Mouse (Mus musculus): ENCODE measurements at regions not wholly inside any gene's neighbourhood (a gene's known extent, or its start where the extent isn't known, plus 50 kb on each side); places are given as distances from the start of the nearest gene placed in this dataset.

DNA sequence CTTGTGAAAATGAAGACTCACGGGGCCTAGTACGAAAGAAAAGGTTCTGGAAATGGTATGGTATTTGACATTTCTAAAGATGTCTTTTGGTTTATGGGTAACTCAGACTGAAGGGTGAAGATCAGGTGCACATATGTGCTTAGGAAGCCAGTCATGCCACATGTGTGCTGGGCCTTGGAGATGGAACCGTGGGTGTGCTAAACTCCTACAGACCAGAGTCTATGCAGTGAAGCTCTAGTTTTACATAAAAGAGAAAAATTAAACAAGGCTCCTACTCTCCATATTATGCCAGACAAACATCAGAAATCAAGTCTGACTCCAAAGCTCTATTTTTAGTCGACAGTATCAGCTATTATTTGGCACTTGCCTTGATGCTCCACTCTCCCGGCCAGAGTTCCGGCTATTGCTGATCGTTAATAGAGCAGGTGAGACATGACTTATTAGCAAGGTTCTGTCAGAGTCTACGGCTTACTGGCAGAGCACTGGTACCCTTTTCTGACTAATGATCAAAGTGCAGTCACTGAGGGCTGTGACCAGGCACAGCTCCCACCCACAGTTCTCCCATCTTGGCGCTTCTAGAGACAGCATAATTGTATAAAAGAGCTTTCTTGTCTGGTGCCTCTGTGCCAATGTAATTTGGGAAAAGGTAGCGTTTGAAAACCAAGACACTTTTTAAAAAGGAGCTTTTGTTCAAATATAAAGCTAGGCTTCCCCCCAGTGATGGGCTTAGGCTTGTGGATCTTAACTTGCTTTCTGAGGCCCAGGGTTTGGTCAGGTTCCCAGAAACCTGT is 119.2 kb upstream of the Ccdc122 start:
- TF ChIP-seq MYOD1 (IDR thresholded peaks at IDR 0.05; ENCODE audit: control insufficient read depth, insufficient read length, low read depth): no peak
- no peak for TF ChIP-seq MYOG (IDR thresholded peaks at IDR 0.05; ENCODE audit: control insufficient read depth, extremely low read depth, insufficient read length)
- no peak for TF ChIP-seq CTCF (IDR thresholded peaks at IDR 0.05; ENCODE audit: control insufficient read depth, insufficient read depth, insufficient read length)
- no peak for TF ChIP-seq USF1 (IDR thresholded peaks at IDR 0.05; ENCODE audit: low read depth)
- TF ChIP-seq CEBPB (IDR thresholded peaks at IDR 0.05; ENCODE audit: low read depth): no peak
- no peak for TF ChIP-seq MAX (IDR thresholded peaks at IDR 0.05)
- TF ChIP-seq FOSL1 (IDR thresholded peaks at IDR 0.05; ENCODE audit: insufficient read depth, low read length, poor library complexity, severe bottlenecking): no peak
- no peaks in the 10 kb centered on the region for H3K79me3 ChIP-seq (ENCODE audit: low read depth)
- no peak overlapping the region for H3ac ChIP-seq (ENCODE audit: control insufficient read depth, insufficient read length, low read depth)
- H3K36me3 ChIP-seq (ENCODE audit: control insufficient read depth, insufficient read depth): no peaks in the 10 kb centered on the region
- no peak overlapping the region for H3K4me3 ChIP-seq (ENCODE audit: insufficient read depth, poor library complexity, severe bottlenecking)
- H3K79me2 ChIP-seq (ENCODE audit: control insufficient read depth, insufficient read depth): no peaks in the 10 kb centered on the region
- no peaks in the 10 kb centered on the region for H3K27me3 ChIP-seq (ENCODE audit: control insufficient read depth, insufficient read depth, insufficient read length)

DNA sequence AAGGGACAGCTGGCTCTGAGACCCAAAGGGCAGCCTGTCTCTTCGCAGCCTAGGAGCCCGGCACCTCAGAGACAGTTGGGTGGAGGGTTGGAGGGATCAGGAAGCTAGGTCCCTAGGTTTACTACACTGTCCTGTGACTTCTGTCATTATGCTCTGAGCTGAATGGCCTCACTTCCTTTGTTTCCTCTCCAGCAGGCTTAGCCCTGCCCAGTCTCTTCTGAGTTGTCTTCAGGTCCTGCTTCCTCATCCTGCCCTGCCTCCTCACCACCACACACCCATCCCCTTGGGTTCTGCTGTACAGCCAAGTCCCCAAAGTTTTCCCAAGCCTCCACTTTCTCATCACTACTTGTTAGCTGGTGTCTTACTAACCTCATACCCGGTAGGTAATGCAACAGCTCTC is 122.7 kb upstream of the Ccdc122 start:
- TF ChIP-seq USF1 (IDR thresholded peaks at IDR 0.05; ENCODE audit: low read depth) (no peak), MYOD1 (IDR thresholded peaks at IDR 0.05; ENCODE audit: control insufficient read depth, insufficient read length, low read depth) (no peak), MYOG (IDR thresholded peaks at IDR 0.05; ENCODE audit: control insufficient read depth, extremely low read depth, insufficient read length) (no peak), FOSL1 (IDR thresholded peaks at IDR 0.05; ENCODE audit: insufficient read depth, low read length, poor library complexity, severe bottlenecking) (no peak), CTCF (IDR thresholded peaks at IDR 0.05; ENCODE audit: control insufficient read depth, insufficient read depth, insufficient read length) (no peak), CEBPB (IDR thresholded peaks at IDR 0.05; ENCODE audit: low read depth) (no peak), MAX (IDR thresholded peaks at IDR 0.05) (no peak)
- no peak overlapping the region for H3K4me3 ChIP-seq (ENCODE audit: insufficient read depth, poor library complexity, severe bottlenecking)
- H3K36me3 ChIP-seq (ENCODE audit: control insufficient read depth, insufficient read depth): no peaks in the 10 kb centered on the region
- H3K79me3 ChIP-seq (ENCODE audit: low read depth): no peaks in the 10 kb centered on the region
- no peaks in the 10 kb centered on the region for H3K79me2 ChIP-seq (ENCODE audit: control insufficient read depth, insufficient read depth)
- no peak overlapping the region for H3ac ChIP-seq (ENCODE audit: control insufficient read depth, insufficient read length, low read depth)
- no peaks in the 10 kb centered on the region for H3K27me3 ChIP-seq (ENCODE audit: control insufficient read depth, insufficient read depth, insufficient read length)

DNA sequence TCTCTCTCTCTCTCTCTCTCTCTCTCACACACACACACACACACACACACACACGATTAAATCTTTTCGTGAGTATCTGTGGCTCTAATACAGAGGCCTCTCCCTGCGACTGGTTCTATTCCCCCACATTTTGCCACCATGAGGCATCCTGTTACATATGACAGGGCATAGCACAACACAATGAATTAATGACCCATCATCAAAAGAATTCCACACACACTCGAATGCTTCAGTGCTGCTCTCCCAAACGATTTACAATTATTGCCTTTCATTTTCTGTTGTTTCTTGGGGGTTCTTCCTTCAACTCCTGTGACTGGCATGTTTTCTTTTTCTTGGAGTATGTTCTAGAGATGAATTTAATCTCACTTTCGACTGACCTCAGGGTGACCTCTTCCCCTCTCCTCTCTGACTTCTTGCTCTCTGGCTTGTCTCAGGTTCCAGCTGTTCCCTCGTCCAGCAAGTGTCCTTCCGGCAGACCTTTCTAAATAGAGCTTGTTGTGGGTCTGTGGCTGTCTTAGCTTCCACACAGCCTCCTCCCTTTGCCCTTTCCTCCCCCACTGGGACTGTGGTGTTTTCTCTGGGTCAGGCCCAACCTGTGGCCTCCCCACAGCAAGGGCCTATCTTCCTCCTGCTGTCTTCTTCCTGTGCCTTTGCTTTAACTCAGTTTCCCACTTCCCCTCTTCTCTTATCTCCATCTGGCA is 124.1 kb upstream of the Ccdc122 start:
- Histone ChIP-seq H3ac (ENCODE audit: control insufficient read depth, insufficient read length, low read depth) (no peak overlapping the region), H3K79me2 (ENCODE audit: control insufficient read depth, insufficient read depth) (no peaks in the 10 kb centered on the region), H3K4me3 (ENCODE audit: insufficient read depth, poor library complexity, severe bottlenecking) (no peak overlapping the region), H3K36me3 (ENCODE audit: control insufficient read depth, insufficient read depth) (no peaks in the 10 kb centered on the region), H3K27me3 (ENCODE audit: control insufficient read depth, insufficient read depth, insufficient read length) (no peaks in the 10 kb centered on the region), H3K79me3 (ENCODE audit: low read depth) (no peaks in the 10 kb centered on the region)
- TF ChIP-seq MYOG (IDR thresholded peaks at IDR 0.05; ENCODE audit: control insufficient read depth, extremely low read depth, insufficient read length) (no peak), MYOD1 (IDR thresholded peaks at IDR 0.05; ENCODE audit: control insufficient read depth, insufficient read length, low read depth) (peak; percentile 58), USF1 (IDR thresholded peaks at IDR 0.05; ENCODE audit: low read depth) (no peak)

DNA sequence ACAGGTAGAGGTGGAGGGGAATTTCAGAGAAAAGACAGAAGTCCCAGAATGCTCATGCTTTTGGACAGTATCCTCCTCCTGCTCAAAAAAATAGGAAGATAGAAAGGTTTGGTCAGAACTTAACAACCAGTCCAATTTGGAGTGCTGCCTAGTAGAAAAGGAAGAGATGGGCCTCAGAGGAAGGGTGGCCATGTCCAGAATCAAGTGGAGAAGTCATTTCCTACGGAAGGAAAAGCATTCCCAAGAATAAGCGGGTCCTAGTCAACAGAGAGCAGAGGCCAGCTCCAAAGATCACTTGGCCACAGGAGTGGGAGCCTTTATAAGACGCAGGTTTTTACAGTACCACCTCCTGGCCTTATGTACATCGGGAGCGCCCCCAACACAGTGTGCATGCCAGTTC is 125.3 kb upstream of the Ccdc122 start:
- Histone ChIP-seq H3K36me3 (ENCODE audit: control insufficient read depth, insufficient read depth) (no peaks in the 10 kb centered on the region), H3K79me3 (ENCODE audit: low read depth) (no peaks in the 10 kb centered on the region), H3ac (ENCODE audit: control insufficient read depth, insufficient read length, low read depth) (no peak overlapping the region), H3K79me2 (ENCODE audit: control insufficient read depth, insufficient read depth) (no peaks in the 10 kb centered on the region), H3K4me3 (ENCODE audit: insufficient read depth, poor library complexity, severe bottlenecking) (no peak overlapping the region), H3K27me3 (ENCODE audit: control insufficient read depth, insufficient read depth, insufficient read length) (no peaks in the 10 kb centered on the region)
- TF ChIP-seq MAX (IDR thresholded peaks at IDR 0.05) (no peak), MYOG (IDR thresholded peaks at IDR 0.05; ENCODE audit: control insufficient read depth, extremely low read depth, insufficient read length) (no peak), CTCF (IDR thresholded peaks at IDR 0.05; ENCODE audit: control insufficient read depth, insufficient read depth, insufficient read length) (no peak), CEBPB (IDR thresholded peaks at IDR 0.05; ENCODE audit: low read depth) (no peak), MYOD1 (IDR thresholded peaks at IDR 0.05; ENCODE audit: control insufficient read depth, insufficient read length, low read depth) (no peak), USF1 (IDR thresholded peaks at IDR 0.05; ENCODE audit: low read depth) (no peak)

DNA sequence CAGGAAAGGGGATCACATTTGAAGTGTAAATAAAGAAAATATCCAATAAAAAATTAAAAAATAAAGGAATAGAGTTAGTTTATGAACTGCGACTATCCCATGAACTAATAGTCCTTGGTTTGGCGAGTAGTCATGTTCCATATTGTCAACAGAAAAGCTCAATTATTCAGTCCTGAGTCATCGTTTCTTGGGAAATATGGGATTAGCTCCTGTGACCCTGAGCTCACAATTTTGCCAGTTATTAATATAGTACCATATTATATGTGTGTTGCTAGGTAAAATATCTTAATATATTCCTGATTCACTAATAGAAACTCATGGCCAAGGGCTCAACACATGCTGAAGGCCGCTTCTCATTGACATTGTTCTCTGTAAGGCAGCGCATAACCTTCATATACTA is 126.4 kb upstream of the Ccdc122 start:
- Histone ChIP-seq H3K79me3 (ENCODE audit: low read depth) (no peaks in the 10 kb centered on the region), H3K4me3 (ENCODE audit: insufficient read depth, poor library complexity, severe bottlenecking) (no peak overlapping the region), H3K79me2 (ENCODE audit: control insufficient read depth, insufficient read depth) (no peaks in the 10 kb centered on the region), H3K36me3 (ENCODE audit: control insufficient read depth, insufficient read depth) (no peaks in the 10 kb centered on the region), H3ac (ENCODE audit: control insufficient read depth, insufficient read length, low read depth) (no peak overlapping the region), H3K27me3 (ENCODE audit: control insufficient read depth, insufficient read depth, insufficient read length) (no peaks in the 10 kb centered on the region)
- TF ChIP-seq MYOG (IDR thresholded peaks at IDR 0.05; ENCODE audit: control insufficient read depth, extremely low read depth, insufficient read length): no peak
- TF ChIP-seq CTCF (IDR thresholded peaks at IDR 0.05; ENCODE audit: control insufficient read depth, insufficient read depth, insufficient read length): no peak
- TF ChIP-seq FOSL1 (IDR thresholded peaks at IDR 0.05; ENCODE audit: insufficient read depth, low read length, poor library complexity, severe bottlenecking): no peak
- TF ChIP-seq CEBPB (IDR thresholded peaks at IDR 0.05; ENCODE audit: low read depth): peak; percentile 32
- TF ChIP-seq MYOD1 (IDR thresholded peaks at IDR 0.05; ENCODE audit: control insufficient read depth, insufficient read length, low read depth): no peak

All from C2C12 (cell line).